Mouse (Mus musculus) kidney, postnatal 10 days (tissue): ENCODE data around the gene Acoxl.

Experiments used
- DNase-seq: peaks from one replicate; pipeline ENCODE4 v3.0.0; 2021; ENCODE audit warnings: mixed read lengths

Gene Acoxl

GRCm38 (mm10) chr2:127897718-127898117, 59.0 kb downstream of the Acoxl start:
- DNase-seq: no peak

- DNase-seq: no peak
Observed at GRCm38 (mm10) chr2:127904918-127905317, 66.2 kb downstream of the Acoxl start.

GRCm38 (mm10) chr2:127906973-127907678, 68.5 kb downstream of the Acoxl start:
- DNase-seq: peak; percentile 34

- peak; percentile 49 for DNase-seq
Observed at GRCm38 (mm10) chr2:127907679-127908042, 69.0 kb downstream of the Acoxl start.

GRCm38 (mm10) chr2:127908881-127909280, 70.2 kb downstream of the Acoxl start:
- peak; percentile 57 for DNase-seq

- DNase-seq: no peak
Observed at GRCm38 (mm10) chr2:127909790-127910189, 71.1 kb downstream of the Acoxl start.

GRCm38 (mm10) chr2:127911579-127911978, 72.9 kb downstream of the Acoxl start:
- DNase-seq: no peak

GRCm38 (mm10) chr2:127914047-127914446, 75.4 kb downstream of the Acoxl start:
- DNase-seq: no peak

GRCm38 (mm10) chr2:127916804-127917410, 78.2 kb downstream of the Acoxl start:
- no peak for DNase-seq

- no peak for DNase-seq
Observed at GRCm38 (mm10) chr2:127919740-127920139, 81.1 kb downstream of the Acoxl start.

- peak; percentile 33 for DNase-seq
Observed at GRCm38 (mm10) chr2:127922036-127922901, 83.6 kb downstream of the Acoxl start.

GRCm38 (mm10) chr2:127923077-127923680, 84.5 kb downstream of the Acoxl start:
- DNase-seq: no peak

- DNase-seq: no peak
Observed at GRCm38 (mm10) chr2:127926679-127927324, 88.1 kb downstream of the Acoxl start.

- peak; percentile 22 for DNase-seq
Observed at GRCm38 (mm10) chr2:127927452-127928273, 89.0 kb downstream of the Acoxl start.

- no peak for DNase-seq
Observed at GRCm38 (mm10) chr2:127928279-127928678, 89.6 kb downstream of the Acoxl start.

GRCm38 (mm10) chr2:127928871-127929270, 90.2 kb downstream of the Acoxl start:
- DNase-seq: no peak

- no peak for DNase-seq
Observed at GRCm38 (mm10) chr2:127929939-127930715, 91.5 kb downstream of the Acoxl start.

GRCm38 (mm10) chr2:127931576-127931975, 92.9 kb downstream of the Acoxl start:
- DNase-seq: no peak

- DNase-seq: no peak
Observed at GRCm38 (mm10) chr2:127933531-127933931, 94.9 kb downstream of the Acoxl start.

GRCm38 (mm10) chr2:127937079-127937478, 98.4 kb downstream of the Acoxl start:
- peak; percentile 16 for DNase-seq

GRCm38 (mm10) chr2:127939206-127939605, 100.5 kb downstream of the Acoxl start:
- no peak for DNase-seq
